Mouse (Mus musculus) G1E (cell line): ENCODE data around the gene Alad.

Experiments used
- CTCF ChIP-seq: IDR thresholded peaks from 2 replicates; pipeline ENCODE4 v1.5.1; 2012; ENCODE audit warnings: low read depth, low read length, inconsistent platforms, mixed read lengths
- GATA1 ChIP-seq: IDR thresholded peaks from 2 replicates; pipeline ENCODE4 v1.6.1; 2012; ENCODE audit warnings: borderline replicate concordance, low read length, inconsistent platforms, mixed read lengths
- POLR2AphosphoS5 ChIP-seq: IDR thresholded peaks from 2 replicates; pipeline ENCODE4 v1.6.1; 2012; ENCODE audit warnings: low read depth, low read length, inconsistent platforms; ENCODE audit not compliant: insufficient replicate concordance
- TAL1 ChIP-seq: conservative IDR thresholded peaks from 2 replicates; pipeline ENCODE4 v1.6.1; 2012; ENCODE audit warnings: low read depth, low read length, inconsistent platforms, mixed read lengths

GRCm38 (mm10) chr4:62520892-62521400, 1.2 kb upstream of the Alad start:
- TF ChIP-seq GATA1 (no peak), CTCF (no peak), TAL1 (no peak), POLR2AphosphoS5 (no peak)
